Mouse (Mus musculus) liver, postnatal 0 days (tissue): ENCODE measurements around the gene Adrb1.

Experiments
- CTCF ChIP-seq: sonication (generic); IDR thresholded peaks from 2 replicates; pipeline ENCODE4 v1.5.1; 2016; ENCODE audit warnings: antibody characterized with exemption, low read depth
- EP300 ChIP-seq: IDR thresholded peaks from 2 replicates; pipeline ENCODE4 v1.6.1; 2016; ENCODE audit warnings: antibody characterized with exemption, low read depth, mild to moderate bottlenecking

DNA sequence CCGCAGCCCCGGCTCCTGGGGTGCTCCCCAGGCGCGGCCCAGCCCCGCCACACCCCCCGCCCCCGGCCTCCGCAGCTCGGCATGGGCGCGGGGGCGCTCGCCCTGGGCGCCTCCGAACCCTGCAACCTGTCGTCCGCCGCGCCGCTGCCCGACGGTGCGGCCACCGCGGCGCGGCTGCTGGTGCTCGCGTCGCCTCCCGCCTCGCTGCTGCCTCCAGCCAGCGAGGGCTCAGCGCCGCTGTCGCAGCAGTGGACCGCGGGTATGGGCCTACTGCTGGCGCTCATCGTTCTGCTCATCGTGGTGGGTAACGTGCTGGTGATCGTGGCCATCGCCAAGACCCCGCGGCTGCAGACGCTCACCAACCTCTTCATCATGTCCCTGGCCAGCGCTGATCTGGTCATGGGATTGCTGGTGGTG, 300 bp downstream of the Adrb1 start:
- TF ChIP-seq CTCF (no peak), EP300 (no peak)
